In the genomic region with DNA sequence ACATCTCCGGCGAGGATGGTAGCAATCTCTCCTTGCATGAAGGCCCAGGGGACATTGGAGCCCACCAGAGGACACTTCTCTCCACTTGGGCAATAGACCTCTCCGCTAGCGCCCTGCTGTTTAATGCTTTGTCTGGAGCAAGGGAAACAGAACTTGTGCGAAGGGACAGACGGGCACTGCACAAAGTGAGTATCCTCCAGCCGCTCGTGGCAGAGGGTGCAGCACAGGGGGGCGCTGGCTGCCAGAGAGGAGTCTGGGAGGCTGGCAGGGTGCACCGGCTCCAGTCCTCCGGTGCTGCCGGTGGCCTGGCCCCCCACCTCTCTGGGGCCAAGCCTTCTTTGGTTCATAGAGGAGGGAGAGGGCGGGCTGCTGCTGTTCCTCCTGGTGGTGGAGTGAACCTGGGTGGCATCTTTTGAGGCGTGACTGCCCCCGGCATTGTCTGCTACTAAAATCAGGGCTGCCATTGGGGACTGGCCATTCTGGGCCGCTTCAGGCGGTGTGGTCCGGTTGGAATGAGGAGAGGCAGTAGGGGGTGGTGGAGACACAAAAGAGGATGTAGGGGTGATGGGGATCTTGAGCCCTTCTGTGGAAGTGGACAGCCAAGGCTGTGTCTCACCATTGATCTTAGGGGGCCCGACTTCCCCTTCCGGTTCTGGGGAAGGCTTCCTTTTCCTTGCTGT, we compare ENCODE assay signal across 8 mouse cellular contexts. TPM values are rescaled to one million over a fixed set of nuclear protein-coding genes. Genes with fewer than 3 reads are reported as not detected.
A peak's percentile ranks its signal among the peaks of the same experiment; 100 is the strongest.
DNase-seq lines count a peak whose midpoint lies in the region; ATAC-seq lines count a peak whose summit lies in the region.

No protein-coding gene starts in this region.

- 3% methylated on average over 20 of the region's 20 CpGs for WGBS in kidney, embryonic 14.5 days
- WGBS in liver, embryonic 16.5 days (ENCODE audit: insufficient replicate concordance) = under 1% methylated on average over 20 of the region's 20 CpGs
- WGBS in neural tube, embryonic 15.5 days = 1% methylated on average over 20 of the region's 20 CpGs

- H3K4me1 ChIP-seq in kidney, embryonic 14.5 days (ENCODE audit: control insufficient read depth, insufficient read depth, low read length) = peaks cover 48% of the 10 kb centered on the region
- H3K4me1 ChIP-seq in liver, embryonic 16.5 days (ENCODE audit: control insufficient read depth, low read depth, low read length) = peaks cover 45% of the 10 kb centered on the region
- H3K4me1 ChIP-seq in neural tube, embryonic 15.5 days = peaks cover 65% of the 10 kb centered on the region

- no peak for ATAC-seq in kidney, embryonic 14.5 days (ENCODE audit: low FRiP score, low TSS enrichment)
- ATAC-seq in liver, embryonic 16.5 days (ENCODE audit: low read depth) = no peak
- ATAC-seq in neural tube, embryonic 15.5 days (ENCODE audit: low FRiP score) = no peak
- ATAC-seq in monocyte, adult 5-6 weeks (replicated peaks; ENCODE audit: insufficient number of reproducible peaks, low FRiP score, low TSS enrichment, poor library complexity, severe bottlenecking) = no peak

- peak overlapping the region; percentile 100 for H3K9ac ChIP-seq in kidney, embryonic 14.5 days (ENCODE audit: low read depth, low read length)
- peak overlapping the region; percentile 97 for H3K9ac ChIP-seq in liver, embryonic 16.5 days (ENCODE audit: low read depth, low read length)
- peak overlapping the region; percentile 99 for H3K9ac ChIP-seq in neural tube, embryonic 15.5 days (replicated peaks)

- peak overlapping the region; percentile 94 for H3K4me2 ChIP-seq in kidney, embryonic 14.5 days (replicated peaks; ENCODE audit: low read depth, low read length)
- H3K4me2 ChIP-seq in liver, embryonic 16.5 days (ENCODE audit: low read depth, low read length) = peak overlapping the region; percentile 88
- peak overlapping the region; percentile 98 for H3K4me2 ChIP-seq in neural tube, embryonic 15.5 days

- no peaks in the 10 kb centered on the region for H3K27me3 ChIP-seq in kidney, embryonic 14.5 days (ENCODE audit: control insufficient read depth, insufficient read depth, low read length)
- no peaks in the 10 kb centered on the region for H3K27me3 ChIP-seq in liver, embryonic 16.5 days (ENCODE audit: control insufficient read depth, insufficient read depth, low read depth, low read length)
- H3K27me3 ChIP-seq in neural tube, embryonic 15.5 days (replicated peaks) = no peaks in the 10 kb centered on the region

- DNase-seq in urinary bladder, postnatal 14 days (ENCODE audit: low spot score) = peak; percentile 60
- DNase-seq in urinary bladder, postnatal 36 days (ENCODE audit: low spot score in 2 of 2) = no peak
- DNase-seq in cerebellum, postnatal 10 days = peak; percentile 77 to 85
- DNase-seq in heart, adult 18-20 months = peak; percentile 73 to 80

- H3K36me3 ChIP-seq in kidney, embryonic 14.5 days (ENCODE audit: control insufficient read depth, insufficient read depth, low read length) = peaks cover 55% of the 10 kb centered on the region
- peaks cover 6% of the 10 kb centered on the region for H3K36me3 ChIP-seq in liver, embryonic 16.5 days (ENCODE audit: control insufficient read depth, insufficient read depth)
- H3K36me3 ChIP-seq in neural tube, embryonic 15.5 days = peaks cover 8% of the 10 kb centered on the region; the same call in 1 of the 2 replicates

- peak overlapping the region; percentile 99 for H3K27ac ChIP-seq in kidney, embryonic 14.5 days (ENCODE audit: low read depth, low read length)
- H3K27ac ChIP-seq in liver, embryonic 16.5 days (ENCODE audit: low read length) = peak overlapping the region; percentile 96
- H3K27ac ChIP-seq in neural tube, embryonic 15.5 days (replicated peaks) = peak overlapping the region; percentile 99

- H3K9me3 ChIP-seq in kidney, embryonic 14.5 days (ENCODE audit: control insufficient read depth, low read length) = no peaks in the 10 kb centered on the region
- no peaks in the 10 kb centered on the region for H3K9me3 ChIP-seq in liver, embryonic 16.5 days (replicated peaks; ENCODE audit: control insufficient read depth, low read length)
- no peaks in the 10 kb centered on the region for H3K9me3 ChIP-seq in neural tube, embryonic 15.5 days (replicated peaks)

- peak overlapping the region; percentile 100 for H3K4me3 ChIP-seq in kidney, embryonic 14.5 days (ENCODE audit: low read length)
- H3K4me3 ChIP-seq in liver, embryonic 16.5 days (ENCODE audit: low read depth, low read length) = peak overlapping the region; percentile 94
- peak overlapping the region; percentile 94 for H3K4me3 ChIP-seq in neural tube, embryonic 15.5 days (replicated peaks)

RNA-seq across cellular contexts. Expression of a gene that starts 2.5 kb away (rescaled TPM):
- total RNA-seq in heart, adult 18-20 months (2021) = 100 to 1,000 TPM; 101 to 128 TPM
- polyA plus RNA-seq in kidney, embryonic 14.5 days (2014; fragmentation: Nextera tagmentation; extraction: Ambion mirVana) = 11.6 and 14.6 TPM in 2 replicates
- 3.3 TPM in 2 replicates for polyA plus RNA-seq in liver, embryonic 16.5 days (2015; fragmentation: Nextera tagmentation; extraction: Ambion mirVana)
- polyA plus RNA-seq in neural tube, embryonic 15.5 days (2015; fragmentation: Nextera tagmentation; extraction: Ambion mirVana) = 9.8 and 10.4 TPM in 2 replicates
- 41.2 to 53.3 TPM (median 48.5 TPM) in 3 replicates for total RNA-seq in monocyte, adult 5-6 weeks (2017)

Comparison
In these comparisons a context has a peak if more than half of its experiments do, and no peak if none do; other contexts are left out.
1. DNase-seq: peak in urinary bladder, postnatal 14 days (single experiment), cerebellum, postnatal 10 days (2 of 2) and heart, adult 18-20 months (2 of 2); none in urinary bladder, postnatal 36 days (0 of 2).
2. Peak in every context shown above with its lines, with median percentiles within 50 percentile points of each other: H3K27ac ChIP-seq, H3K4me2 ChIP-seq, H3K4me3 ChIP-seq and H3K9ac ChIP-seq.